Mouse (Mus musculus): ENCODE measurements around the gene Cspg5.
A peak's percentile ranks its signal among the peaks of the same experiment; 100 is the strongest.

DNA sequence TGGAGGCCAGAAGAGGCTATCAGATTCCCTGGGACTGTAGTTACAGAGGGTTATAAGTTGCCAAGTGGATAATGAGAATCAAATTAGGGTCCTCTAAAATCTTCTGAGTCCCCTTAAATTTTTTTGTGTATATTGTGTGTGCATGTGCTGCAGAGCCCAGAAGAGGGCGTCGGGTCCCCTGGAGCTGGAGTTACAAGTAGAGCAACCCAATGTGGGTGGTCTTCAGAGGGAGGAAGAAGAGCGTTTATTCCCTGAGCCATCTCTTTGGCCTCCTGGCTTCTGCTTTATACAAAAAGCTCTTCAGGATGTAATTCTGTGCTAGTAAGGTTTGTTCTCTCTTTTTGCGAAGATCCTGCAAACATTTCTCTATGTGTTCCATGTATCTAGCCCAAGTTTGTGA lies 60.9 kb downstream of the Cspg5 start:
- peak; percentile 16 to 57; a peak in 2 of 4 replicates for TF ChIP-seq CTCF (conservative IDR thresholded peaks at IDR 0.05 in 1 of 2, IDR thresholded peaks at IDR 0.05 in 1 of 2; ENCODE audit: low read depth in 2 of 2, low read length in 2 of 2)
- TF ChIP-seq USF1 (IDR thresholded peaks at IDR 0.05; ENCODE audit: low read depth, low read length), result no peak
- TF ChIP-seq EP300 (IDR thresholded peaks at IDR 0.05; ENCODE audit: low read length), result no peak
- TF ChIP-seq HCFC1 (IDR thresholded peaks at IDR 0.05; ENCODE audit: low read depth, low read length), result no peak
- TF ChIP-seq ETS1 (conservative IDR thresholded peaks at IDR 0.05; ENCODE audit: low read depth, low read length), result no peak
- TF ChIP-seq POLR2A (IDR thresholded peaks at IDR 0.05; ENCODE audit: low read depth, low read length), result no peak
- no peak; the same call in 1 of the 2 replicates for TF ChIP-seq MYC (IDR thresholded peaks at IDR 0.05; ENCODE audit: low read depth, low read length)
- no peak for TF ChIP-seq ZNF384 (IDR thresholded peaks at IDR 0.05; ENCODE audit: low read depth, low read length)

Data from CH12.LX (cell line).